Mouse (Mus musculus): ENCODE measurements around the gene Sema4b.

Sema4b gene

DNA sequence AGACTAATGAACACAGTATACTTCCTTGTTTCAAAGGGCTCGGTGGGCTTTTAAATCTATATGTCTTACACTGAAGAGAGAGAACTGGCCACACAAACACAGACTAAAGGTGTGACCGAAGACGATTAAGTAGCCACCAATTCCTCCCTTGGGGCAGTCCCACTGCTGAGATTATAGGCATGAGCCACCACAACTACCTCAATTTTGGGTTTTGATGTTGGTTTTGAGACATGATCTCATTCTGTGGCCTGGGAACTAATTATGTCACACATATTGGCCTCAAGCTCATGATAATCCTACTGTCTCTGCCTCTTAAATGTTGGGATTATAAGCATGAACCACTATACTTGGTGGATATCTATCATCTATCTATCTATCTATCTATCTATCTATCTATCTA lies 9.2 kb upstream of the Sema4b start:
- no peak for ATAC-seq (ENCODE audit: low TSS enrichment)

DNA sequence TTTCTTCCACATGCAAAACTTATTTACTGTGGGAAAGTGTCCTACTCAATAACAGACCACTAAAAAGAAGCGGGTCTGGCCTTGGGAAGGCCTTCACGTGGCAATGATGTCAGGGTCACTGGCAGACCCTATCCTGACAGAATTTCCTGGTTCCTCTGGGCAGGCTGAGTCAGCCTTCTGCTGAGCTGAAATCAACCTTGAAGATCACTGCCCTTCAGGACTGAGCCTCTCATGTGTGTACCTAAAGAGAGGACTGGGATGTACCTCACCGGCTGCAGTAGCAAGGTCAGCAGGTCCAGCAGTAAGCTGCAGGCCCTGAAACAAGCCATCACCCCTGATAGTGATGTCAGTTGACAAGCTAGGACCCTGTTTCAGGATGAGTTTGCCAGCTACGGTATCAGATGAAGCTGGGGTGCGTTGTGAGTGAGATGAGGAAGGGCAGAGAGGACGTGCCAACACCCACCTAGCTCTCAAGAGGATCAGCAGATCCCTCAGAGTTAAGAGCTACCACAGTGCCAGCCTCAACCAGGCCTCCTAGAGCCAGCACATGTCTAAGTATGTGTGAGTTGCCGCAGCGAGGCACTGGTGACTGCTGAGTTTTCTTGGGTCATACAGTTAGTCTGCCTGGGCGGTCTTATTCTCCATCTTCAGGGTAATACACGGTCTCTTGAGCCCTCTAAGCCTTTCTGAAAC lies 8.5 kb upstream of the Sema4b start:
- no peak for ATAC-seq (ENCODE audit: low TSS enrichment)

GRCm38 (mm10) chr7:80179327-80179726 lies 7.3 kb upstream of the Sema4b start:
- no peak for ATAC-seq (ENCODE audit: low TSS enrichment)

GRCm38 (mm10) chr7:80179790-80180189 lies 6.9 kb upstream of the Sema4b start:
- ATAC-seq (ENCODE audit: low TSS enrichment) = no peak

DNA sequence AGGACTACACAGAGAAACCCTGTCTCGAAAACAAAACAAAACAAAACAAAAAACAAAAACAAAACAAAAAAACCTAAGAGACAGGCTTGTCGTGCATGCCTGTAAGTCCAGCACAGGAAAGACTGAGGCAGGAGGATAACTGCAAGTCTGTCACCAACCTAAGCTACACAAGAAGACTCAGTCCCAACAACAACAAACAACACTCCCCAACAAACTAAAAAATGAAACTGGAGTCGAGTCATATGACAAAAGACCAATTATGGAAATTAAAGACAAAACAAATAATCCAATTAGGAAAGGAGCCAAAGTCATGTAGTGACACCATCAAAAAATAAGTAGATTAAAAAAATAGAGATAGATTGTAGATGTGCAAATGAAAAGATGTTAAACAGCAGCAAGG lies 6.4 kb upstream of the Sema4b start:
- no peak for ATAC-seq (ENCODE audit: low TSS enrichment)

DNA sequence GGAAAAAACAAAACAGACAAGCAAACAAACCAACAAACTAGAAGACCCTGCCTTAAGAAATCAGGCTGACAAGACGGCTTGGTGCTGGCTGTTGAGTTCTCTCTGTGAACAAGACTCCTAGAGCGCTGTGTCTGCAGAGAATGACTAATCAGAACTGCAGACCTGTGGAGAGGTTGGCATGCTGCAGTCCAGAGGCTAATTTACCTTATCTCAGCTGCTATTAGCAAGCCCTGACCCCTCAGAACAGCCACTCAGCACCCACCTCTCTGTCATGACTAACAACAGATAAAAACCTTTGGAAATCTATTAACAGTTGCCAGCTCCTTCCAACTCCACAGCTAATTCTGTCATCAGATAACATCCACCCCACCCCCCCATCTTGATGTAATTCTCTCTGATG lies 5.6 kb upstream of the Sema4b start:
- ATAC-seq (ENCODE audit: low TSS enrichment) = no peak

DNA sequence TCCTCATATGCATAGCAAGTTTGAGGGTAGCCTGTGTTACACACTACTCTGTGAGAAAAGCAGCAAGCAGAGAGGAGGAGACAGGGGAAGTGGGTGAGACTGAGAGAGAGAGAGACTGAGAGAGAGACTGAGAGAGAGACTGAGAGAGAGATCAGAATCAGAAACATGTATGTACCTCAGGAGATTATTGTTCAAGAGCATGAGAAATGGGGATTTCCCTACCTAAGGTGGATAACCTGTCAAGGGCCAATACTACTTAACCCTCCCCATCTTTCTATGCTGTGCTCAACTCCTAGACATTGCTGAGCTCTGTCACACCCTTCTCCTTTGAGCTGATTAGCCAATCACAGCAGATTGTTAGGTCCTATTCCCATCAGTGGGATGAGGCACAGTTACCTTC lies 4.5 kb upstream of the Sema4b start:
- no peak for ATAC-seq (ENCODE audit: low TSS enrichment)

DNA sequence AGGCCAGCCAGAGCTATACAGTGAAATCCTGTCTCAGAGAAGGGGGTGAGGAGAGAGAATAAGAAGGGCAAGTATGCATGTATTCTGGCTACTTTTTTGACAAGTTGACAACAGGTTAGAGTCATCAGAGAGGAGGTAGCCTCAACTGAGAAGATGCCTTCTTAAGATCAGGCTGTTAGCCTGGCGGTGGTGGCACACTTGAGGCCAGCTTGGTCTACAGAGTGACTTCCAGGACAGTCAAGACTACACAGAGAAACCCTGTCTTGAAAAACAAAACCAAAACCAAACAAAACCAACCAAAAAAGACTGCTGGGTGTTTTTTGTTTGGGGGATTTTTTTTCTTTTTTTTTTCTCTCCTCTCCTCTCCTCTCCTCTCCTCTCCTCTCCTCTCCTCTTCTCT lies 3.2 kb upstream of the Sema4b start:
- ATAC-seq (ENCODE audit: low TSS enrichment) = no peak

- ATAC-seq (ENCODE audit: low TSS enrichment) = no peak
These were observed 2.7 kb upstream of the Sema4b start for GRCm38 (mm10) chr7:80183969-80184368.

DNA sequence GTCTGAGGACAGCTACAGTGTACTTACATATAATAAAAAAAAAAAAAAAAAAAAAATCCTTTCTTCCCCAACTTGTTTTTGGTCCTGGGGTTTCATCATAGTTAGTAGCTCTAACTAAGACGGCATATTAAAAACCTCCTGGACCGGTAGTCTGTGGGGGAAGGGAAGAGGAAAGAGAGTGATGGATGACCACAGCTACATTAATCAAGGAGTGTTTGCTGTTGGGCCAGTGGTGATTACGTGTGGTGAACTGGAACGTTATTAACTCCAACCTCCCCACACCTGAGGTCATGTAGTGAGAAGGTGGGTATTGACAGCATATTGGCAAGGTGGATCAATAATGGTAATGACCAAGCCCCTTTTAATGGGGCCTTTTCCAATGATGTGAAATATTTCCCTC lies 2.1 kb upstream of the Sema4b start:
- no peak for ATAC-seq (ENCODE audit: low TSS enrichment)

GRCm38 (mm10) chr7:80184968-80185367 lies 1.7 kb upstream of the Sema4b start:
- no peak for ATAC-seq (ENCODE audit: low TSS enrichment)

DNA sequence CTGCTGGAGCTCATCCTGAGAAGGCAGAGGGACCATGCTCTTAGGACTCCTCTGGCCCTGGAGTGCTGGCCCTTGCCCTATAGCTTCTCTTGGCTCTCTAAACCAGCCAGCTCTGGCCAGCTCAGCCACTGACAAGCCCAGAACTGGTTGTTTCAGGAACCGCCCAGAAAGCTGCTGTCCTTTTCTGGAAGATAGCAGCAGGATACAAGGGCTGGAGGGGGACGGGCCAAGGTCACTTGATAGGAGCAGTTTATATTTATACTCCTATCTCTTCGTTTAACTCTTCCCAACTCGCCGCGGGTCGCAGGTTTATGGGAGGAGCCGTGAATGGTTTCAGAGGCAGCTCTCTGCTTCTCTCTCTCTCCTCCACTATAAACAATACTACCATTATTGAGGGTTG lies 620 bp upstream of the Sema4b start:
- ATAC-seq (ENCODE audit: low TSS enrichment) = no peak

GRCm38 (mm10) chr7:80187501-80187900 lies 860 bp downstream of the Sema4b start:
- no peak for ATAC-seq (ENCODE audit: low TSS enrichment)

GRCm38 (mm10) chr7:80188579-80189125 lies 2.0 kb downstream of the Sema4b start:
- ATAC-seq (ENCODE audit: low TSS enrichment) = peak; percentile 26; the same call in 1 of the 2 replicates

DNA sequence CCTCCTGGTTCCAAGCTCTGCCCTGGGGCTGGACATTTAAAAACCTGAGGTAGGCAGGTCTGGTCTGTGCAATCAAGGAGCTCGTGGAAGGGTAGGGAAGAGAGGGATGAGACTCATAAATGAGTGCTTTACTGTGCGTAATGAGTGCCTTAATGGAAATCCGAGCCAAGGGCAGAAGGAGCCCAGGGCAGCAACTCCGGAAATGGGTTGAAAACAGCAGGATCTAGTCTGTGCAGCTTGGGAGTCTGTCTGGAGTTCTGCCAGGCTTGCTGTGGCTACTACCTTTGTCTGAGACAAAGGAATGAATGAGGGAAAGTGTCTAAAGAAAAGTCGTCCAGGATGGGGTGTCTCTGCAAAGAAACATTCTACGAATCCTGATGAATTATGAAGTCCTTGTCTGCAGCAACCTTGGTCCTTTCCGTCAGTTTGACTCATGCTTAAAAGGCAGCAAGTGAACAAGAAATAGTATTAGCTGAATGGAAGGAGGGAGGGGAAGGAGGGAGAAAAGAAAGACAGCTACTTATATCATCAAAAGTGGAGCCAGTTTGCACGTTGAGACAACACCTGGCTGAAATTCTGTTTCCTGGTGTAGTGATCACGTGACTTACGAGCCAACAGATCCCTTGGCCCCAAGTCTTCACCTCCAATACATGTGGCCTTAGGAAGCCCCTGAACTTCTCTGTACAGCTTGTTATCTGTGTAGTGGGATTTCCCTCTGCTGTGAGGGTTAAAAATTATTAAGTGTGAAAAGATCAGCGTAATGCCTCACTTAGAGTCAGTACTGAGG lies 2.7 kb downstream of the Sema4b start:
- no peak for ATAC-seq (ENCODE audit: low TSS enrichment)

DNA sequence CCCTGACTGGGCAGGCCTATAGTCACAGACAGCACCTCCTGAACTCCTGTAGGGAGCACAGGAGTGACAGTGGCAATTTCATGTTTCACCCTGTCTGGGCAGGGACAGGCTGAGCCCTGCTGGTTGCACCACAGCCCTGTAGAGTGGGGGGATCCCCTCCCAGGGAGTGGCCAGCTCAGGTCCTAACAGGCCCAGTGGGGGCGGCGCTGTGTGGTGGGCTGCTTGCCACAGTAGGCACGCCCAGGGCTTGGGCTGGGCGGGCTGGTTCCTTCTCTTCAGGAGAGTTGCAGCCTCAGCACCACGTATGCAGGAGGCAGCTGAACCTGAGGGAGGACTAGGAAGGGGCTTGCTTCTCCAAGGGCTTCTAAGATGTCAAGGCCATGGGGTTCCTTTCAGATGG lies 4.8 kb downstream of the Sema4b start:
- no peak for ATAC-seq (ENCODE audit: low TSS enrichment)

DNA sequence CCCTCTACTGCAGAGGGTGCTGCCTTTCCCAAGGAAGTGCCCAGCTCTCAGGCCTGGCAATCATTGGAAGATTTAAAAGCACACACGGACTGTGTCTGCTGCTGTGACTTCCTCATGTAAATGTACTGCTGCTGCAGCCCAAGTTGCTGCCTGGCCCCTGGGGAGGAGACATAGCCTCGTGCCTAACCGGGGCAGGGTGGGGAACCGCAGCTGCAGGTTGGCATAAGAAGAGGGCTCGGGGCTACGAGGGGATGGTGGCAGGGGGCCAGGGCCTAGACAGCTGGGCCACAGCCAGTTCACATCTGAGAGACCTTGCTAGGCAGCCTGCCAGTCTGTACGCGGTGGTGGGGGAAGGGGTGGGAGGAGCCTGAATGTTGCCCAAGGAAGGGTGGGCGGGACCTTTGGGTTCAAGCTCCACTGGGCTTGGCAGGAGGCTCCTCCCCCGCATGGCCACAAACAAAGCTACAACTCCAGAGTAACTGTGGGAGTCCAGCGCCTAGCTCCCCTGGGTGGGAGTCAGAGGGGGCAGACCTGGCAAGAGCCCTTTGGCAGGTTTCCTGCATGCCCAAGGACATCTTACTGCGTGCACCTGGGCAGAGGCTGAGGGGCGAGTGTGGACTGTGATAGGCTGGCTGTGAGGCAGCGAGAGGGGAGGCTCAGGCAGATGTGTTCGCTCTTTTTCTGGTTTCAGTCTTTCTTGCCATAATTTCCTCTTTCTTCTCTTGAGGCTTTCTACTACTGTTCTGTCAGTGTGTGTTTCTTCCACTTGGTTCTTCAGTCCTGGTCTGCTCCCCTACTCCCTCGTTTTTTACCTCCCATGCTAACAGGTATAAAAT lies 5.8 kb downstream of the Sema4b start:
- ATAC-seq (ENCODE audit: low TSS enrichment) = no peak

- ATAC-seq (ENCODE audit: low TSS enrichment) = no peak
These were observed 7.5 kb downstream of the Sema4b start for GRCm38 (mm10) chr7:80193941-80194739.

- no peak for ATAC-seq (ENCODE audit: low TSS enrichment)
These were observed 8.5 kb downstream of the Sema4b start for GRCm38 (mm10) chr7:80195146-80195545.

GRCm38 (mm10) chr7:80195576-80196263 lies 9.1 kb downstream of the Sema4b start:
- no peak for ATAC-seq (ENCODE audit: low TSS enrichment)

GRCm38 (mm10) chr7:80197371-80197770 lies 10.7 kb downstream of the Sema4b start:
- ATAC-seq (ENCODE audit: low TSS enrichment) = no peak

All from frontal cortex, adult (tissue).